Mouse (Mus musculus): ENCODE measurements at regions not wholly inside any gene's neighbourhood (a gene's known extent, or its start where the extent isn't known, plus 50 kb on each side); places are given as distances from the start of the nearest gene placed in this dataset.

DNA sequence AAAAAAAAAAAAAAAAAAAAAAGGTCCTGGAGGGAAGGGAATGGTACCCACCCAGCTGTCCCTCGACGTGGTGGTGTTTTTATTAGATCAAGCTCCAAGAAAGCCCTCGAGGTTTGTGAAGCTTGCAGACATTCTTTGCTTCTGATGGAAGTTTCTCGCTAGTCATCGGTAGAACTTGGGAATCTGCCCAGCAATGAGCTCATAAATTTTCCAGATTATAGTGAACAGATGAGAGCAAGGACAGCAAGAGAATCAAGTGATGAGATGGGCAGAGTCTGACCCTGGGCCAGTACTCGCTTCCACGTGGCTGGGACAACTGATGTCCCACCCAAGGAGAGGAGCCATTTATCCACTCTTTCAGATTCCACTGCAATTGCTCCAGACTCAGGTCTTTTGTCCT, 417.6 kb upstream of the Klhl29 start:
- no peak for TF ChIP-seq CTCF (IDR thresholded peaks at IDR 0.05; ENCODE audit: low read depth)
- TF ChIP-seq EP300 (optimal IDR thresholded peaks at IDR 0.05), result no peak

Measured in stomach, postnatal 0 days (tissue).